Mouse (Mus musculus): Measurements from ENCODE around the gene Bcl7c. TPM values are rescaled to one million over a fixed set of nuclear protein-coding genes. Genes with fewer than 3 reads are reported as not detected.

The Bcl7c gene
- polyA plus RNA-seq, 1 experiment from 2014 or later = 127 TPM

- Histone ChIP-seq H3K27ac (peak within 1 kb of the TSS; percentile 96), H3K27me3 (0 out of 2 replicates have a peak, but pooled peaks cover 3% of the 10 kb centered on the region), H3K9me3 (no peaks in the 10 kb centered on the region), H3K4me1 (peaks cover 37% of the 10 kb centered on the region), H3K36me3 (no peaks in the 10 kb centered on the region), H3K9ac (peak within 1 kb of the TSS; percentile 37; the same call in 1 of the 2 replicates), H3K4me3 (peak within 1 kb of the TSS; percentile 36), H3K4me2 (replicated peaks) (peak within 1 kb of the TSS; percentile 50)
- peak; percentile 62 for ATAC-seq (ENCODE audit: insufficient number of reproducible peaks, insufficient read depth, low FRiP score, low TSS enrichment)
- under 1% methylated on average over 28 of the region's 28 CpGs for WGBS
Observed at GRCm38 (mm10) chr7:127712461-127713385, 4.0 kb upstream of the Bcl7c start, which contains the start of gene Ctf1. Ctf1 (plus strand) TSS chr7:127712736.

DNA sequence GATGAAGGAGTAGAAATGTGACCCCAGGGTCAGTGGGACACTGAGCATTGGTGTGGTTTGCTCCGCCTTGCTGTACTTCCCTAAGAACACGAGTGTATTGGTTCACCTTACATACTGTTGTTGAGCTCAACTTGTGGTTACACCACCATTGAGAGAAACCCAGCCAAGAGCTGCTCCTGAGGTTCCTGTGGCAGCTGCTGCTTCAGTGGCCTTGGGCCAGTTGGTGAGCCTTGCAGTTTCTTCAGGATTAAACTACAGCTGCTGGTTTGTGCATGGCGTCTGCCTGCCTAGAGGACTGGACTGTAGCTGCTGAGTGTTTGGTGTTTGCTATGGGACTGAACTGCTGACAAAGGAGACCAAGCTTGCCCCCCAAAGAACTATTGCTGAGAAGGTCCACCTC lies 2.7 kb upstream of the Bcl7c start:
- WGBS = 64% methylated on average over 3 of the region's 3 CpGs
- peaks cover 40% of the 10 kb centered on the region for H3K4me1 ChIP-seq
- H3K9me3 ChIP-seq = no peaks in the 10 kb centered on the region
- H3K9ac ChIP-seq = no peak overlapping the region
- peak overlapping the region; percentile 96 for H3K27ac ChIP-seq
- no peaks in the 10 kb centered on the region for H3K27me3 ChIP-seq
- peaks cover 2% of the 10 kb centered on the region; the same call in 1 of the 2 replicates for H3K36me3 ChIP-seq
- H3K4me2 ChIP-seq (replicated peaks) = no peak overlapping the region
- no peak overlapping the region for H3K4me3 ChIP-seq
- no peak for ATAC-seq (ENCODE audit: insufficient number of reproducible peaks, insufficient read depth, low FRiP score, low TSS enrichment)

GRCm38 (mm10) chr7:127711031-127711430 lies 2.3 kb upstream of the Bcl7c start:
- no peak for ATAC-seq (ENCODE audit: insufficient number of reproducible peaks, insufficient read depth, low FRiP score, low TSS enrichment)
- no peak overlapping the region for H3K9ac ChIP-seq
- H3K36me3 ChIP-seq = peaks cover 6% of the 10 kb centered on the region
- no peak overlapping the region for H3K4me3 ChIP-seq
- WGBS = 85% methylated on average over 3 of the region's 3 CpGs
- no peaks in the 10 kb centered on the region for H3K9me3 ChIP-seq
- no peaks in the 10 kb centered on the region for H3K27me3 ChIP-seq
- peaks cover 45% of the 10 kb centered on the region for H3K4me1 ChIP-seq
- H3K27ac ChIP-seq = peak overlapping the region; percentile 96
- no peak overlapping the region for H3K4me2 ChIP-seq (replicated peaks)

GRCm38 (mm10) chr7:127709261-127709979 lies 687 bp upstream of the Bcl7c start:
- H3K27ac ChIP-seq = peak overlapping the region; percentile 99
- peaks cover 18% of the 10 kb centered on the region for H3K36me3 ChIP-seq
- peak overlapping the region; percentile 61 for H3K4me2 ChIP-seq (replicated peaks)
- peak overlapping the region; percentile 92 for H3K9ac ChIP-seq
- 72% methylated on average over 5 of the region's 5 CpGs for WGBS
- ATAC-seq (ENCODE audit: insufficient number of reproducible peaks, insufficient read depth, low FRiP score, low TSS enrichment) = no peak
- H3K27me3 ChIP-seq = no peaks in the 10 kb centered on the region
- peak overlapping the region; percentile 80 for H3K4me3 ChIP-seq
- no peaks in the 10 kb centered on the region for H3K9me3 ChIP-seq
- H3K4me1 ChIP-seq = peaks cover 51% of the 10 kb centered on the region

DNA sequence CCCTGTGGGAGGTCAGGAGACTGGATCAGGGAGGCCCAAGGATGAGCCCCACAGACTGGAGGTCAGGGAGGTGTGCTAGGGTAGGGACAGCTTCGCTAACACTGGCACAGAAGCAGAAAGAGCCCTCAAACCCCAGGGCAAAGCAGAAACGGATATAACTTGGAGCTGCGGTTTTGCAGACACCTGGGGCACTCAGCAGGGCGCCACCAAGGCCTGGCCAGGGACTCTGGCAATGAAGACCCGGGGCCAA lies 851 bp downstream of the Bcl7c start:
- Histone ChIP-seq H3K9ac (peak overlapping the region; percentile 92), H3K4me1 (peaks cover 42% of the 10 kb centered on the region), H3K36me3 (peaks cover 34% of the 10 kb centered on the region), H3K4me3 (peak overlapping the region; percentile 80), H3K27me3 (no peaks in the 10 kb centered on the region), H3K4me2 (replicated peaks) (peak overlapping the region; percentile 61), H3K9me3 (no peaks in the 10 kb centered on the region), H3K27ac (peak overlapping the region; percentile 99)
- WGBS = 0% methylated on average over 5 of the region's 5 CpGs
- ATAC-seq (ENCODE audit: insufficient number of reproducible peaks, insufficient read depth, low FRiP score, low TSS enrichment) = no peak

DNA sequence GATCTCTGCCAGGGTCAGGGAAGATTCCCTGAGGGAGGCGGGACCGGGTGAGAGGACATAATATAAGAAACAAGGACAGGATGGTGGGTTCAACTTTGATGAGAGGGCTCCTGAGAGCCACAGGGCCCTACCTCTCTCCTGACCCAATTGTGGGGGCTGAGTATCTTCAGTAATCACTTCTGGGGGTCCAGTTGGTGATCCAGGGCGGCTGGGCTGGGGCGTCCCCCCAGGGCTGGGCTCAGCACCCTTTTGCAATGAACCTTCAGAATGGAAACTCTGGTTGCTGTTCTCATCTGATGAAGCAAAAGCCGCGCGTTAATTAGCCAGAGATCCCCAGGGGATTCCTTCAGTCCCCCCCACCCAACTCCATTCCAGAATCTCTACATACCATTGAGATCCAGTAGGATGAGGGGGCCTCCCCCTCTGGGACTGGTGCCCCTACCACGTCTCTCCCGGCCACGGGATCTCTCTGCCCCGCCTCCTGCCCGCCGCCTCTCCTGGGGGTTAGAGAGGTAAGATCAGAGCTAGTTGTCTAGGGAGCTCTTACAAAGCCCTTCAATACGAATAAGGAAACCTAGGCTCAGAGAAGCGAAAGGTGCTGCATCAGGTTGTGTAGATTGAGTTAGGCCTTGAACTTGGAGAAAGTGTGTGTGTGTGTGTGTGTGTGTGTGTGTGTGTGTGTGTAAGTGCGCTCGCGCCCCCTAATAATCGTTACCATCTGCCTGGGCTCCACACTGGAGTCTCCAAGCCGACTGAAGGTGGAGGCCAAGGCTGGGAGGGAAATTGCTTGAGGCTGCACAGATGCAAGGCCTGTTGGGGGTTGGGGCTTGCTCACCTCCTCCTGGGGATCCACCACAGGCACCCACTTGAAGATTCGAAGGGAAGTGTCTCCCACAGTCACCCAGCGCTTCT lies 1.4 kb downstream of the Bcl7c start:
- no peaks in the 10 kb centered on the region for H3K27me3 ChIP-seq
- peaks cover 38% of the 10 kb centered on the region for H3K36me3 ChIP-seq
- peak overlapping the region; percentile 80 for H3K4me3 ChIP-seq
- H3K9me3 ChIP-seq = no peaks in the 10 kb centered on the region
- H3K4me1 ChIP-seq = peaks cover 41% of the 10 kb centered on the region
- H3K9ac ChIP-seq = peak overlapping the region; percentile 92
- ATAC-seq (ENCODE audit: insufficient number of reproducible peaks, insufficient read depth, low FRiP score, low TSS enrichment) = no peak
- WGBS = 15% methylated on average over 22 of the region's 22 CpGs
- peak overlapping the region; percentile 99 for H3K27ac ChIP-seq
- peak overlapping the region; percentile 61 for H3K4me2 ChIP-seq (replicated peaks)

DNA sequence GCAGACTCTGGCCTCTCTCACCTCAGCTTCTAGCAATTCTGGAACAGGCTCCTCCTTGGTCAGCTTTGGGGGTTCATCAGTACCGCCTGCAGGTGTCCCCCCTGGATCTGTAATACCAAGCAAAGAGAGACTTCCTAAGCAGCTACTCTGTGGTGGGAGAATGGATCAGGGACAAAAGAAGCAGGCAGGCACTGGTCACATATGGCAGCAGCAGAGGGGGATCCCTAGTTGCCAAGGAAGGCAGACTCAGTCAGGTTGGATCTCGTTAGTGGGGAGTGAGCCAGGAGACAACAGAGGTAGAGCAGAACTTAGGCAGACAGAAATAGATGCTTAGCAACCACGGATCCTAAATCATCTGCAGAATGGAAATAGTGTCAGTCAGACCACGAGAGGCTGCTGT lies 3.0 kb downstream of the Bcl7c start:
- no peak overlapping the region for H3K9ac ChIP-seq
- H3K4me2 ChIP-seq (replicated peaks) = no peak overlapping the region
- no peaks in the 10 kb centered on the region for H3K27me3 ChIP-seq
- no peak for ATAC-seq (ENCODE audit: insufficient number of reproducible peaks, insufficient read depth, low FRiP score, low TSS enrichment)
- H3K36me3 ChIP-seq = peaks cover 45% of the 10 kb centered on the region
- no peak overlapping the region for H3K27ac ChIP-seq
- peaks cover 31% of the 10 kb centered on the region for H3K4me1 ChIP-seq
- H3K4me3 ChIP-seq = no peak overlapping the region
- H3K9me3 ChIP-seq = no peaks in the 10 kb centered on the region
- 72% methylated on average over 4 of the region's 4 CpGs for WGBS

- Histone ChIP-seq H3K27ac (no peak overlapping the region), H3K4me3 (no peak overlapping the region), H3K27me3 (no peaks in the 10 kb centered on the region), H3K36me3 (peaks cover 56% of the 10 kb centered on the region), H3K9me3 (no peaks in the 10 kb centered on the region), H3K9ac (no peak overlapping the region), H3K4me1 (peaks cover 31% of the 10 kb centered on the region), H3K4me2 (replicated peaks) (no peak overlapping the region)
- ATAC-seq (ENCODE audit: insufficient number of reproducible peaks, insufficient read depth, low FRiP score, low TSS enrichment) = no peak
- 61% methylated on average over 6 of the region's 6 CpGs for WGBS
Observed at GRCm38 (mm10) chr7:127704598-127704997, 4.1 kb downstream of the Bcl7c start.

- Histone ChIP-seq H3K4me3 (no peak overlapping the region), H3K4me1 (peaks cover 26% of the 10 kb centered on the region), H3K9me3 (no peaks in the 10 kb centered on the region), H3K36me3 (peaks cover 62% of the 10 kb centered on the region), H3K27me3 (no peaks in the 10 kb centered on the region), H3K9ac (no peak overlapping the region), H3K4me2 (replicated peaks) (no peak overlapping the region), H3K27ac (no peak overlapping the region)
- no peak for ATAC-seq (ENCODE audit: insufficient number of reproducible peaks, insufficient read depth, low FRiP score, low TSS enrichment)
- 92% methylated on average over 8 of the region's 8 CpGs for WGBS
Observed at GRCm38 (mm10) chr7:127703561-127704178, 5.1 kb downstream of the Bcl7c start.

- no peak overlapping the region for H3K4me2 ChIP-seq (replicated peaks)
- WGBS = 83% methylated on average over 3 of the region's 3 CpGs
- no peak overlapping the region for H3K27ac ChIP-seq
- no peaks in the 10 kb centered on the region for H3K27me3 ChIP-seq
- ATAC-seq (ENCODE audit: insufficient number of reproducible peaks, insufficient read depth, low FRiP score, low TSS enrichment) = no peak
- H3K9ac ChIP-seq = no peak overlapping the region
- peaks cover 54% of the 10 kb centered on the region for H3K36me3 ChIP-seq
- peaks cover 5% of the 10 kb centered on the region; the same call in 1 of the 2 replicates for H3K4me1 ChIP-seq
- no peaks in the 10 kb centered on the region for H3K9me3 ChIP-seq
- no peak overlapping the region for H3K4me3 ChIP-seq
Observed at GRCm38 (mm10) chr7:127700712-127701331, 7.9 kb downstream of the Bcl7c start.

All from embryonic facial prominence, embryonic 12.5 days (tissue).